Mouse (Mus musculus): Measurements from ENCODE around the gene Dnaja4. TPM values are rescaled to one million over a fixed set of nuclear protein-coding genes. Genes with fewer than 3 reads are reported as not detected.

The Dnaja4 gene
- polyA plus RNA-seq, 1 experiment from 2014 or later = 5.6 TPM

GRCm38 (mm10) chr9:54700174-54700475 is 1.5 kb downstream of the Dnaja4 start:
- Histone ChIP-seq H3K4me3 (replicated peaks) (peak overlapping the region; percentile 70), H3K4me2 (peak overlapping the region; percentile 91), H3K36me3 (no peaks in the 10 kb centered on the region), H3K9me3 (no peaks in the 10 kb centered on the region), H3K27me3 (peaks cover 51% of the 10 kb centered on the region), H3K9ac (replicated peaks) (peak overlapping the region; percentile 84), H3K4me1 (replicated peaks) (peaks cover 12% of the 10 kb centered on the region), H3K27ac (no peak overlapping the region)
- ATAC-seq (ENCODE audit: insufficient number of reproducible peaks, insufficient read depth, low FRiP score, low TSS enrichment, low read depth) = peak; percentile 13; the same call in 1 of the 2 replicates
- WGBS = 23% methylated on average over 9 of the region's 9 CpGs

- Histone ChIP-seq H3K4me1 (replicated peaks) (peaks cover 18% of the 10 kb centered on the region), H3K27ac (no peak overlapping the region), H3K36me3 (no peaks in the 10 kb centered on the region), H3K4me2 (peak overlapping the region; percentile 91), H3K4me3 (replicated peaks) (peak overlapping the region; percentile 70; the same call in 1 of the 2 replicates), H3K9ac (replicated peaks) (no peak overlapping the region), H3K27me3 (peaks cover 46% of the 10 kb centered on the region), H3K9me3 (no peaks in the 10 kb centered on the region)
- no peak for ATAC-seq (ENCODE audit: insufficient number of reproducible peaks, insufficient read depth, low FRiP score, low TSS enrichment, low read depth)
- 85% methylated on average over 7 of the region's 7 CpGs for WGBS
These were observed 2.1 kb downstream of the Dnaja4 start for GRCm38 (mm10) chr9:54700746-54701145.

DNA sequence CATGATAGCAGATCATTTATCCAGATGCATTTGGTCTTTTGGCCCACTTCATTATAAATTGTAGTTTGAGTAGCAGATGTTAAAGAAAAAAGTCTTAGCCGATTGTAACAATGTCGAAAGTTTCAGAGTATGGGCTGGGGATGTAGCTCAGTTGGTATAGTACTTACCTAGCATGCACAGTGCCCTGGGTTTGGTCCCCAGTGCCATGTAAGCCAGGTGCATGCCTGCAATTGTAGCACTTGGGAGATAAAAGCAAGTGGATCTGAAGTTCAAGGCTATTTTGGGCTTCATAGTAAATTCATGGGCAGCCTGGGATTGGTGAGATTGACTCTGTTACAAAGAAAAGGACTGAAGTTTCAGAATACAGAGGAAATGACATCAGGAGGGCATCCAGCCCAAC is 3.9 kb downstream of the Dnaja4 start:
- H3K4me1 ChIP-seq (replicated peaks) = peaks cover 23% of the 10 kb centered on the region
- H3K27ac ChIP-seq = no peak overlapping the region
- 83% methylated on average over 2 of the region's 2 CpGs for WGBS
- no peaks in the 10 kb centered on the region for H3K9me3 ChIP-seq
- ATAC-seq (ENCODE audit: insufficient number of reproducible peaks, insufficient read depth, low FRiP score, low TSS enrichment, low read depth) = no peak
- no peak overlapping the region for H3K4me2 ChIP-seq
- H3K36me3 ChIP-seq = no peaks in the 10 kb centered on the region
- no peak overlapping the region for H3K9ac ChIP-seq (replicated peaks)
- H3K27me3 ChIP-seq = peaks cover 44% of the 10 kb centered on the region
- H3K4me3 ChIP-seq (replicated peaks) = no peak overlapping the region

GRCm38 (mm10) chr9:54704361-54704760 is 5.7 kb downstream of the Dnaja4 start:
- Histone ChIP-seq H3K27me3 (peaks cover 27% of the 10 kb centered on the region), H3K36me3 (peaks cover 8% of the 10 kb centered on the region; the same call in 1 of the 2 replicates), H3K4me3 (replicated peaks) (no peak overlapping the region), H3K4me2 (no peak overlapping the region), H3K27ac (no peak overlapping the region), H3K4me1 (replicated peaks) (peaks cover 23% of the 10 kb centered on the region), H3K9me3 (no peaks in the 10 kb centered on the region), H3K9ac (replicated peaks) (no peak overlapping the region)
- 71% methylated on average over 5 of the region's 5 CpGs for WGBS
- no peak for ATAC-seq (ENCODE audit: insufficient number of reproducible peaks, insufficient read depth, low FRiP score, low TSS enrichment, low read depth)

DNA sequence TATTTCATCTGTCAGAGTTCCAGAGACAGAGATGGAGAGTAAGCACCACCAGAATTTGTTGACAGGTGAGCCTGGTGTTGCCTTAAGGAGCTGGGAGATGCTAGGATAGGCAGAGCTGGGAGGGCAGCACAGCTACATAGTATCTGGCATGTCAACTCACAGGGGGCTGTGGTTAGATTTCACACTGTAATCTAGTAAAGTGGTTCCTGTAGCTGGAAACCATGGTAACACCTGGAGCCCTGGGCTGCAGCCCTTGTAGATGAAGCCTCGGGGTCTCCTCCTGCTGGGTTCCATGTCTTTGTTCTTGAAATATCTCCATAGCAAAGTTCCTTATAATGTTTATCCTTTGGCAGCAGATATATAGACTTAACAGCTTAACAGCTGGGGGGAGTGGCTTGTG is 6.9 kb downstream of the Dnaja4 start:
- H3K4me1 ChIP-seq (replicated peaks) = peaks cover 17% of the 10 kb centered on the region
- H3K4me2 ChIP-seq = no peak overlapping the region
- H3K36me3 ChIP-seq = peaks cover 18% of the 10 kb centered on the region; the same call in 1 of the 2 replicates
- no peaks in the 10 kb centered on the region for H3K9me3 ChIP-seq
- H3K4me3 ChIP-seq (replicated peaks) = no peak overlapping the region
- ATAC-seq (ENCODE audit: insufficient number of reproducible peaks, insufficient read depth, low FRiP score, low TSS enrichment, low read depth) = no peak
- WGBS = 38% methylated on average over 1 of the region's 1 CpGs
- H3K9ac ChIP-seq (replicated peaks) = no peak overlapping the region
- H3K27ac ChIP-seq = no peak overlapping the region
- H3K27me3 ChIP-seq = peaks cover 15% of the 10 kb centered on the region

DNA sequence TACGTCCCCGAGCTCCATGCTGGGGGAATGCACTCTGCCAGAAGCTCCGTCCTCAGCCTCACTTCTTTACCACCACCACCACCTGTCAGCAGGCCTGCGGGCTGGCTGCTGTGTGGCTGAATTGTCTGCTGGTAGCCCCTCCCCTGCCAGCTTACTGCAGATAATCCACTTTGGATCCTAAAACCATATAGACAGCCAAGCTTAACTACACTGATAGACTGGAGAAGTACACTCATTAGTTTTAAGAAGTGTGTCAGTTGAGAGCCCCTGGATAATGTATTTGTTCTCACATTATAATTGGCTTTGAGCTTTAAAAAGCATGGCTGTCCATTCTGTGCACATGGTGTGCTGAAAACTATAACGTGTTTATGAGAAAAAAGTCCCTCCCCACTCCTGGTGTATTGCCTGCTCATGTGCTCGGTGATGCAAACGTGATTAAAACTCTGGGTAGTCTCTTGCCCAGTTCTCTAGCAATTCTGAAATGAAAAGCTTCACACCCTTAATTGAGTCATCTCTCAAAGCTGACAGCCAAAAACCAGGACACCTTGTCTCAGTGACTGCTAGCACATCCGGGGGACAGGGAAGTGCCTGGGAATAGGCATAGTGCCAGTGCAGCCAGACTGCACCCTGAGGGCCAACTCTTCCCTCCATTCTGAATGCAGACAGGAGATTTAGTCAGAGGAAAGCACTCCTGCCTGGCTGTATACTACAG is 8.8 kb downstream of the Dnaja4 start:
- Histone ChIP-seq H3K4me2 (no peak overlapping the region), H3K9ac (replicated peaks) (no peak overlapping the region), H3K4me1 (replicated peaks) (peaks cover 17% of the 10 kb centered on the region), H3K27ac (no peak overlapping the region), H3K36me3 (peaks cover 35% of the 10 kb centered on the region), H3K4me3 (replicated peaks) (no peak overlapping the region), H3K9me3 (no peaks in the 10 kb centered on the region), H3K27me3 (peaks cover 2% of the 10 kb centered on the region; the same call in 1 of the 2 replicates)
- ATAC-seq (ENCODE audit: insufficient number of reproducible peaks, insufficient read depth, low FRiP score, low TSS enrichment, low read depth) = no peak
- 50% methylated on average over 8 of the region's 8 CpGs for WGBS

GRCm38 (mm10) chr9:54708085-54708484 is 9.4 kb downstream of the Dnaja4 start:
- peaks cover 2% of the 10 kb centered on the region; the same call in 1 of the 2 replicates for H3K27me3 ChIP-seq
- no peak overlapping the region for H3K27ac ChIP-seq
- no peak overlapping the region for H3K4me2 ChIP-seq
- WGBS = 87% methylated on average over 5 of the region's 5 CpGs
- no peak for ATAC-seq (ENCODE audit: insufficient number of reproducible peaks, insufficient read depth, low FRiP score, low TSS enrichment, low read depth)
- H3K36me3 ChIP-seq = peaks cover 42% of the 10 kb centered on the region
- no peak overlapping the region for H3K9ac ChIP-seq (replicated peaks)
- no peaks in the 10 kb centered on the region for H3K9me3 ChIP-seq
- peaks cover 17% of the 10 kb centered on the region for H3K4me1 ChIP-seq (replicated peaks)
- H3K4me3 ChIP-seq (replicated peaks) = no peak overlapping the region

GRCm38 (mm10) chr9:54715776-54716175 is 17.1 kb downstream of the Dnaja4 start:
- H3K4me3 ChIP-seq (replicated peaks) = no peak overlapping the region
- H3K9me3 ChIP-seq = no peaks in the 10 kb centered on the region
- H3K27ac ChIP-seq = no peak overlapping the region
- H3K36me3 ChIP-seq = peaks cover 98% of the 10 kb centered on the region
- H3K4me2 ChIP-seq = no peak overlapping the region
- 77% methylated on average over 3 of the region's 3 CpGs for WGBS
- no peaks in the 10 kb centered on the region for H3K4me1 ChIP-seq (replicated peaks)
- no peaks in the 10 kb centered on the region for H3K27me3 ChIP-seq
- no peak overlapping the region for H3K9ac ChIP-seq (replicated peaks)
- ATAC-seq (ENCODE audit: insufficient number of reproducible peaks, insufficient read depth, low FRiP score, low TSS enrichment, low read depth) = no peak

DNA sequence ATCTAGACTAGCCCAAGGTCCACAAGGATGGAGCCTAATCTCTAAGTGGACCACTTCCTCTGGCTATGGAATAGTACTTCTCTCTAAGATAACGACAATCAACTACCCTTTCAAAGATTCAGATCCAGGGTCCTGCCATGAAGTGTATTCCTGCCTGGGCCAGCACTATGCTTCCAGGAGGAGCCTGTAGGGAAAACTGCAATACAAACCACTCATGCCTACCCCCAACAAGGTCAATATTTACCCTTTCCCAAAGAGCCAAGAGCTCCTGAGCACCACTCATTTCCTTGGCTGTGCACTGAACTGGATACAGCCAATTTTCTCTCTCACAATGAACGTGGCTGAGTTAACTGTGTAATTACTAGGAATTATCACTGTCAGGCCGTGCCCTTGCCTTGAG is 18.9 kb downstream of the Dnaja4 start:
- Histone ChIP-seq H3K4me1 (replicated peaks) (no peaks in the 10 kb centered on the region), H3K4me3 (replicated peaks) (no peak overlapping the region), H3K27ac (no peak overlapping the region), H3K27me3 (no peaks in the 10 kb centered on the region), H3K4me2 (no peak overlapping the region), H3K9me3 (no peaks in the 10 kb centered on the region), H3K36me3 (peaks cover 98% of the 10 kb centered on the region), H3K9ac (replicated peaks) (no peak overlapping the region)
- WGBS = 94% methylated on average over 3 of the region's 3 CpGs
- ATAC-seq (ENCODE audit: insufficient number of reproducible peaks, insufficient read depth, low FRiP score, low TSS enrichment, low read depth) = no peak

GRCm38 (mm10) chr9:54722156-54722555 is 23.5 kb downstream of the Dnaja4 start:
- H3K4me3 ChIP-seq (replicated peaks) = no peak overlapping the region
- WGBS = 84% methylated on average over 7 of the region's 7 CpGs
- no peak overlapping the region for H3K27ac ChIP-seq
- ATAC-seq (ENCODE audit: insufficient number of reproducible peaks, insufficient read depth, low FRiP score, low TSS enrichment, low read depth) = no peak
- H3K4me2 ChIP-seq = no peak overlapping the region
- H3K36me3 ChIP-seq = peaks cover 98% of the 10 kb centered on the region
- H3K9ac ChIP-seq (replicated peaks) = no peak overlapping the region
- no peaks in the 10 kb centered on the region for H3K27me3 ChIP-seq
- no peaks in the 10 kb centered on the region for H3K4me1 ChIP-seq (replicated peaks)
- no peaks in the 10 kb centered on the region for H3K9me3 ChIP-seq

DNA sequence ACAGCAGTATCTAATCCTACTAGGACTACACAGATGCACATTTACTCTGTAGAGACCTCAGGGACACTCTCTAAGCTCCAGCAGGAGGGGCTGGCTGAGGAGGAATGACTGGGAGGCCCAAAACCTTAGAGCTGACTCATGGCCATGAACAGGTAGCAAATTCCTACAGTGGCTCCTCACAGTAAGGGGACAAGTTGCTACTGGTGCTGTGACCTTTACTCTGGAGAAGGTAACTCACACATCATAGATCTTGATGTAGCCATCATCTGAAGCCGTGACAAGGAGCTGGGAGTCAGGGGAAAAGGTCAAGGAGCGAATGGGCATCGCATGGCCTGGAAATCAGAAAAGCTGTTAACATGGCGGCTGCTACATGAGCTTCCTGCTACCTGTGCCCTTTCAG is 23.9 kb downstream of the Dnaja4 start:
- no peaks in the 10 kb centered on the region for H3K27me3 ChIP-seq
- no peak overlapping the region for H3K4me2 ChIP-seq
- no peaks in the 10 kb centered on the region for H3K4me1 ChIP-seq (replicated peaks)
- H3K9ac ChIP-seq (replicated peaks) = no peak overlapping the region
- H3K36me3 ChIP-seq = peaks cover 98% of the 10 kb centered on the region
- H3K9me3 ChIP-seq = no peaks in the 10 kb centered on the region
- WGBS = 84% methylated on average over 4 of the region's 4 CpGs
- no peak overlapping the region for H3K27ac ChIP-seq
- no peak for ATAC-seq (ENCODE audit: insufficient number of reproducible peaks, insufficient read depth, low FRiP score, low TSS enrichment, low read depth)
- no peak overlapping the region for H3K4me3 ChIP-seq (replicated peaks)

- Histone ChIP-seq H3K4me1 (replicated peaks) (no peaks in the 10 kb centered on the region), H3K9me3 (no peaks in the 10 kb centered on the region), H3K36me3 (peaks cover 93% of the 10 kb centered on the region), H3K4me2 (no peak overlapping the region), H3K4me3 (replicated peaks) (no peak overlapping the region), H3K27me3 (no peaks in the 10 kb centered on the region), H3K27ac (no peak overlapping the region), H3K9ac (replicated peaks) (no peak overlapping the region)
- 85% methylated on average over 5 of the region's 5 CpGs for WGBS
- no peak for ATAC-seq (ENCODE audit: insufficient number of reproducible peaks, insufficient read depth, low FRiP score, low TSS enrichment, low read depth)
These were observed 27.6 kb downstream of the Dnaja4 start for GRCm38 (mm10) chr9:54726315-54726714.
